Mouse (Mus musculus): ENCODE measurements around the gene Aup1. TPM values are rescaled to one million over a fixed set of nuclear protein-coding genes. Genes with fewer than 3 reads are reported as not detected.

The Aup1 gene
- polyA plus RNA-seq, 1 experiment from 2014 or later: 182 TPM

DNA sequence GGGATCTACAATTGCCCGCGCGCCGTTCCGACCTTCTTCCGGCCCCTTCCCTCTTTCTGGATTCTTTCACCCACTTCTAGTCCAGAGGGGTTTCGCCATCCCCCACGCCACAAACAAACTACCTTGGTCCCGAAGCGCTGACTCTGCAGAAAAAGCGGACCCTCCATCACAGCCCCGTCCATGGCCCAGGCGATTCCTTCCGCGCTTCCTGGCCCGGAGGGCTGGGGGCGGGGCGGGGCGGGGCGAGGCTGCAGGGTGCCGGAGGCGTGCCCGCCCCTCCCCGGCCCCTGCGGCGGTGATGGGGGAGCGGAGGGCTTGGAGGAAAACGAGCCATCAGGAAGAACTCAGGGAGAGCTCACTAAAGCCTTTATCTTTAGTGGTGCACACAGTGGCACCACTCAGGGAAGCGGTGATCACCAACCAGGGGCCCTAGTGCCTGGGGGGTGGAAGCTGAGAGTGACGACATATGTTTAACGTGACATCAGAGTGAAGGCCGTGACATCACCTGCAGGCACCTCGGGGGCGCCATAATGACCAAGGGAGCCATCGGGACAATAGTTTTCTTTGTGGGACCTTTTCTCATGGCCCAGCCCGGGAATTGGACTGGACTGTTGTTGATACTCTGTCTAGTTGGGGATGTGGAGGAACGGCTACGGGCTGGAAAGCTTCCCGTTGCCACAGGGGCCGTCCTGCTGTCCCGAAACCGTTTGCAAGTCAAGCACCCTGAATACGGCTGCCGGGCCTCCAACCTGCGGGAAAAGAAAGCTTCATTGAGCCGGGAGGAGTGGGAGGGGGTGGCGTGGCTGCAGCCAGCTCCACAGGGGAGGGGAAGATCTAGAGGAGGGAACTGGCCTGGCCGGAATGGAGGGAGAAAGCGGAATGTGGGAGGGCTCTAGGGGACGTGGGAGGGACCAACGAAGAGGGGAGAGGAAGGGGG lies 20.8 kb upstream of the Aup1 start, which contains the start of the genes Dok1 and Loxl3:
TSS of gene Dok1 (minus strand) at position 223 of the 937 bp plus-strand sequence.
TSS of gene Loxl3 (plus strand) at position 925 of the 937 bp plus-strand sequence.
- peaks cover 25% of the 10 kb centered on the region for H3K4me1 ChIP-seq
- H3K36me3 ChIP-seq (replicated peaks): no peaks in the 10 kb centered on the region
- H3K9ac ChIP-seq: peak within 1 kb of the TSS; percentile 28
- peak; percentile 59 for ATAC-seq (replicated peaks)
- peak within 1 kb of the TSS; percentile 80 for H3K4me2 ChIP-seq
- no peaks in the 10 kb centered on the region for H3K9me3 ChIP-seq
- peaks cover 41% of the 10 kb centered on the region for H3K27me3 ChIP-seq (replicated peaks)
- 1% methylated on average over 51 of the region's 51 CpGs for whole genome bisulfite sequencing
- peak within 1 kb of the TSS; percentile 42 for H3K4me3 ChIP-seq
- peak within 1 kb of the TSS; percentile 64 for H3K27ac ChIP-seq

DNA sequence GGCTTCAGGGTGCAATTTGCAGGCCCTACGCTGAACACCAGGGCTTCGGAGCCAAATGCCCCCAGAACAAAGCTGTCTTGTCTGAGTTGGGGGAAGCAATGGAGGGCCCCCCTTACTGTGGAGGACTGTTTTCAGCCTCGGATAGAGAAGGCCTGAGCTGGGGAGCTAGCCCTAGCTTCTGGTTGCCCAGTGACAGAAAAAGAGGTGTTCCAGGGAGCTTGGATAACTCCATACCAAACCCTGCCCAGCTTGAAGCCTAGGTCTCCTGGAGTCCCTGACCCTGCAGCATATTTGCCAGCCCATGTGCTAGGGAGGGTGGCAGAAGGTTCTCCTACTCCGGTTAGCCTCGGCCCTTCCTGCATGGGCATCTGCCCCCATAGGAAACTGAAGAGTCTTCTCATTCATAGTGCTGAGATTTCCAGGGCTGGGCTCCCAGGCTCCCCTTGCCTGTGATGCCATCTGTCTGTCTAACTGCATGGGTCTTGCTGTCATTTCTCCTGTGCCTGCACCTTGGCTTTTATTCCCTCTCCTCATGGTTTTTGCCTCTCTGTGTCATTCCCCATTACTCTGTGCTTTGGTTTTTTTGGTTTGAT lies 19.8 kb upstream of the Aup1 start:
- 17% methylated on average over 5 of the region's 5 CpGs for WGBS
- peaks cover 28% of the 10 kb centered on the region for H3K4me1 ChIP-seq
- peak overlapping the region; percentile 42 for H3K4me3 ChIP-seq
- H3K27me3 ChIP-seq (replicated peaks): peaks cover 34% of the 10 kb centered on the region
- H3K36me3 ChIP-seq (replicated peaks): no peaks in the 10 kb centered on the region
- ATAC-seq (replicated peaks): no peak
- H3K27ac ChIP-seq: no peak overlapping the region
- peak overlapping the region; percentile 80 for H3K4me2 ChIP-seq
- 0 out of 2 replicates have a peak overlapping the region, but pooled peaks have one; percentile 28 for H3K9ac ChIP-seq
- no peaks in the 10 kb centered on the region for H3K9me3 ChIP-seq

DNA sequence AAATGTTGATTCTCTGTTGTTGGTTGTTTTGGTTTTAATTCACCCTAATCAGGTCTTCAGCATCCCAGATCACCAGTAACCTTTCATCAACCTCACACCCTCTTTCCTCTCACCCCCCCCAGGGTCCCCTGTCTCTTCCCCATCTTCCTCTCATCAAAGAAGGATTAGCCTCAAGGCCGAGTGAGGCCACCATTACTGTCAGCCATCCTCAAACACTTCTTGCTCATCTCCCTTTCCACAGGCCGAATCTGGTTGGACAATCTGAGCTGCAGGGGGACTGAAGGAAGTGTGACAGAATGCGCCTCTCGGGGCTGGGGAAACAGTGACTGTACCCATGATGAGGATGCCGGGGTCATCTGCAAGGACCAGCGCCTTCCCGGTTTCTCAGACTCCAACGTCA lies 17.1 kb upstream of the Aup1 start:
- Histone ChIP-seq H3K4me3 (no peak overlapping the region), H3K36me3 (replicated peaks) (no peaks in the 10 kb centered on the region), H3K9me3 (no peaks in the 10 kb centered on the region), H3K27me3 (replicated peaks) (peaks cover 20% of the 10 kb centered on the region), H3K4me2 (no peak overlapping the region), H3K4me1 (peaks cover 26% of the 10 kb centered on the region), H3K27ac (no peak overlapping the region), H3K9ac (no peak overlapping the region)
- no peak for ATAC-seq (replicated peaks)
- 82% methylated on average over 8 of the region's 8 CpGs for WGBS

DNA sequence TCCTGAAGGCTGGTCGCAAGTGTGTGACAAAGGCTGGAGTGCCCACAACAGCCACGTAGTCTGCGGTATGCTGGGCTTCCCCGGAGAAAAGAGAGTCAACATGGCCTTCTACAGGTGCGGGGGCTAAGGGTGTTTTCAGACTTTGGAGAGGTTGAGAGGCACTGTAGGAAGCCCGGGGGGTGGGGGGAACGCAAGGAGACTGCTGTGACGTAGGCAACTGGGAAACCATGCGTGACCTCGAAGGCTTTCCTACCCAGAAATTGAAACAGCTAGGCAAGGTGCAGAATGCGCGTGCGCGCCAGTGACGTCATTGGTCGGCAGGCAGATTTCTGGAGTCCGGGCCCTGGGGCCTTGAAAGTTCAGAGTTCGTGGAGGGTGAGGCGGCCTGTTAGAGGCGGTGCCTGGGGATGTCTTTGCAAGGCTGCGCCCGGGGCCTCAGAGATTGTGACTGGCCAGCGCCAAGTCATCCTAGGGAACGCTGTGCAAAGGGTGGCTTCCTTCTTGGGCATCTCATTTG lies 15.8 kb upstream of the Aup1 start:
- H3K9ac ChIP-seq: no peak overlapping the region
- peaks cover 7% of the 10 kb centered on the region for H3K27me3 ChIP-seq (replicated peaks)
- no peaks in the 10 kb centered on the region for H3K36me3 ChIP-seq (replicated peaks)
- peaks cover 13% of the 10 kb centered on the region for H3K4me1 ChIP-seq
- no peak overlapping the region for H3K27ac ChIP-seq
- no peaks in the 10 kb centered on the region for H3K9me3 ChIP-seq
- peak; percentile 60 for ATAC-seq (replicated peaks)
- peak overlapping the region; percentile 35 for H3K4me3 ChIP-seq
- H3K4me2 ChIP-seq: peak overlapping the region; percentile 69
- 11% methylated on average over 24 of the region's 24 CpGs for WGBS

DNA sequence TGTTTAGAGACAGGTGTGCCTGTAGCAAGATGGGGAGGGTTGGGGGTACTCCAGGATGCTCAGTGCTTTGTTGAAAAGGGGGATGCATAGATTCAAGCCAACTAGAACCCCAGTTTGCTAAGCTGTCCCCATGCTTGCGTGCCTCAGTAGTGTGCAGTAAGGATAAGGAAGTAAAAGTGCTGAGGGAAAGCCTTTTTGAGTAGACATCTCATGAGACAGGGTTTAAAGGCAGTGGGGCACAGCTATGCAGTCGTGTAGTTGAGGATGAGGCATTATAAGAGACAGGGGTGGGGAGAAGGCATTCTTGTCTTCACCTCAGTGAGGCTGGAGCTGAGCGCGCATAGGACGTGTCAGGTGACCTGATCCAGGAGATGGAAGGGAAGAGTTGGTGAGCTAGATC lies 13.7 kb upstream of the Aup1 start:
- H3K36me3 ChIP-seq (replicated peaks): no peaks in the 10 kb centered on the region
- H3K4me2 ChIP-seq: no peak overlapping the region
- no peak overlapping the region for H3K9ac ChIP-seq
- H3K4me1 ChIP-seq: peaks cover 8% of the 10 kb centered on the region
- no peaks in the 10 kb centered on the region; the same call in 1 of the 2 replicates for H3K27me3 ChIP-seq (replicated peaks)
- H3K27ac ChIP-seq: no peak overlapping the region
- H3K9me3 ChIP-seq: no peaks in the 10 kb centered on the region
- no peak for ATAC-seq (replicated peaks)
- no peak overlapping the region for H3K4me3 ChIP-seq
- 79% methylated on average over 5 of the region's 5 CpGs for WGBS

DNA sequence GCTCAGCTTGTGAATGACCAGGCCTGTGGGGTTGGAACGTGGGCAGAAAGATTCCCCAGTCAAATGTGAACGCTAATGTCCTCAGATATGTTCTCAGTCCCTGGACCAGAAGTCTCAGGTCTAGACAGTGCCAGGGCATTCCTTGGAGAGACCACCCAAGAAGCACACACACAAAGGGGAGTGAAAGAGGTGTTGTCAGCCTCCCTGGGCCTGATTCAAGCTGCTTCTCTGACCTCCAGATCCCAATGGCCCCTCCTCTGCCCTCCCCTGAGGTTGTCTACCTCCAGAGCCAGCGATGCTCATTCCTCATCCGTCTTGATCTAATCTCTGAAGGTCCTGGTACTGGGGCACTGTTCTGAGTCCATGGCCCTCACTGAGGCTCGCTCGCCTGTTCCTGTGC lies 10.8 kb upstream of the Aup1 start:
- Histone ChIP-seq H3K27ac (no peak overlapping the region), H3K4me1 (peaks cover 3% of the 10 kb centered on the region), H3K27me3 (replicated peaks) (no peaks in the 10 kb centered on the region), H3K9me3 (no peaks in the 10 kb centered on the region), H3K9ac (no peak overlapping the region), H3K4me3 (no peak overlapping the region), H3K36me3 (replicated peaks) (no peaks in the 10 kb centered on the region), H3K4me2 (no peak overlapping the region)
- no peak for ATAC-seq (replicated peaks)
- WGBS: 58% methylated on average over 6 of the region's 6 CpGs

DNA sequence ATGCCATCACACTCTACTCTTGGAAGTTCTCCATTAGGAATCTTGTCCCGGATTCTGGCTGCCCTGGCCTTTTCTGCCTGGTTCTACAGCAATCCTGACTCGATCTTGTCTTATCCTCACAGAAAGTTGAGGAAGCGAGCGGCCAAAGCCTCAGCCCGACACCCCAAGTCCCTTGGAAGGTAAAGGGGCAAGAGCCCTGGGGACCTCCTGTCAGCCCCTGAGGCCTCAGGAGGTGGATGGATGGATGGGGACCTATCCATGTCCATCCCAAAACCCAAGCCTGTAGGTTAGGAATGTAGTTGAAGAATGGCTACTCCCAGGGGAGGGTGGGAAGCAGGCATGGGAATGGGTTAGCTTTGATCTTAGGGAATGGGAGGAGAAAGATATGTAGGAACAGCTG lies 10.3 kb upstream of the Aup1 start:
- H3K27me3 ChIP-seq (replicated peaks): no peaks in the 10 kb centered on the region
- 91% methylated on average over 5 of the region's 5 CpGs for WGBS
- H3K4me3 ChIP-seq: no peak overlapping the region
- no peak overlapping the region for H3K27ac ChIP-seq
- H3K9me3 ChIP-seq: no peaks in the 10 kb centered on the region
- no peak overlapping the region for H3K4me2 ChIP-seq
- no peak overlapping the region for H3K9ac ChIP-seq
- no peaks in the 10 kb centered on the region for H3K36me3 ChIP-seq (replicated peaks)
- H3K4me1 ChIP-seq: no peaks in the 10 kb centered on the region
- no peak for ATAC-seq (replicated peaks)

DNA sequence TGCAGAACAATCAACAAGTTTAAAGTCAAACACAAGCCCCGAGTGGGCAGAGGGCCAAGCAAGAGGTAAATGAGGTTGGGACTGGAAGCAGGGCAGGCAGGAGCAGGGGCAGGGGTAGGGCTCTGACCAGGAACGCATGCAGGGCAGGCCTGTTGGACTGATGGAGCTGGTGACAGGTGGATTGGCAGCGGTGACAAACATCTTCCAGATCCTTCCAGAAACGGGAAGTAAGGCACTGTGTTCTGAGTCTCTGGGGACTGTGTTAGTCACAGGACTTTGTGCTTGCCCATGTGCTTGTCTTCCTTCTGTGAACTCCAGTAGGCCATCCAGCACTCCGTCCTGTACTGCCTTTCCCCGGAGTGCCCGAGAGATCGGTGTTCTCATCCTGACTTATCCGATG lies 9.6 kb upstream of the Aup1 start:
- no peak for ATAC-seq (replicated peaks)
- no peak overlapping the region for H3K4me3 ChIP-seq
- H3K27me3 ChIP-seq (replicated peaks): no peaks in the 10 kb centered on the region
- no peak overlapping the region for H3K4me2 ChIP-seq
- no peaks in the 10 kb centered on the region for H3K36me3 ChIP-seq (replicated peaks)
- H3K27ac ChIP-seq: no peak overlapping the region
- H3K4me1 ChIP-seq: no peaks in the 10 kb centered on the region
- no peak overlapping the region for H3K9ac ChIP-seq
- 83% methylated on average over 9 of the region's 9 CpGs for WGBS
- no peaks in the 10 kb centered on the region for H3K9me3 ChIP-seq

DNA sequence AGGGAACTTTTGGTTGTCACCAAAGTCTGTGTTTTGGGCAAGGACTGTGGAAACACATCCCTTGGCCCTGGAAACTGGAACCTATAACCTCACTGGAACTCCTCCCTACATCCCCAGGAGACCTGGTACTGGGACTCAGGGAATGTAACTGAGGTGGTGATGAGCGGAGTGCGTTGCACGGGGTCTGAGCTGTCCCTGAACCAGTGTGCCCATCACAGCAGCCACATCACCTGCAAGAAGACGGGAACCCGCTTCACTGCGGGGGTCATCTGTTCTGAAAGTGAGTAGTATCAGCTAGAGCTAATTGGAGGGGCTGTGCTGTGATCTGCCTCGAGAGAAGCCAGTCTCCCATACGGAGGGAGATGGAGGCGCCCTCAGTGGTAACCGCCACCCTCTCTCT lies 5.0 kb upstream of the Aup1 start:
- no peak overlapping the region for H3K27ac ChIP-seq
- 75% methylated on average over 10 of the region's 10 CpGs for WGBS
- H3K36me3 ChIP-seq (replicated peaks): no peaks in the 10 kb centered on the region
- H3K4me2 ChIP-seq: no peak overlapping the region
- no peak for ATAC-seq (replicated peaks)
- no peaks in the 10 kb centered on the region for H3K9me3 ChIP-seq
- H3K9ac ChIP-seq: no peak overlapping the region
- no peak overlapping the region for H3K4me3 ChIP-seq
- no peaks in the 10 kb centered on the region for H3K27me3 ChIP-seq (replicated peaks)
- H3K4me1 ChIP-seq: peaks cover 14% of the 10 kb centered on the region

DNA sequence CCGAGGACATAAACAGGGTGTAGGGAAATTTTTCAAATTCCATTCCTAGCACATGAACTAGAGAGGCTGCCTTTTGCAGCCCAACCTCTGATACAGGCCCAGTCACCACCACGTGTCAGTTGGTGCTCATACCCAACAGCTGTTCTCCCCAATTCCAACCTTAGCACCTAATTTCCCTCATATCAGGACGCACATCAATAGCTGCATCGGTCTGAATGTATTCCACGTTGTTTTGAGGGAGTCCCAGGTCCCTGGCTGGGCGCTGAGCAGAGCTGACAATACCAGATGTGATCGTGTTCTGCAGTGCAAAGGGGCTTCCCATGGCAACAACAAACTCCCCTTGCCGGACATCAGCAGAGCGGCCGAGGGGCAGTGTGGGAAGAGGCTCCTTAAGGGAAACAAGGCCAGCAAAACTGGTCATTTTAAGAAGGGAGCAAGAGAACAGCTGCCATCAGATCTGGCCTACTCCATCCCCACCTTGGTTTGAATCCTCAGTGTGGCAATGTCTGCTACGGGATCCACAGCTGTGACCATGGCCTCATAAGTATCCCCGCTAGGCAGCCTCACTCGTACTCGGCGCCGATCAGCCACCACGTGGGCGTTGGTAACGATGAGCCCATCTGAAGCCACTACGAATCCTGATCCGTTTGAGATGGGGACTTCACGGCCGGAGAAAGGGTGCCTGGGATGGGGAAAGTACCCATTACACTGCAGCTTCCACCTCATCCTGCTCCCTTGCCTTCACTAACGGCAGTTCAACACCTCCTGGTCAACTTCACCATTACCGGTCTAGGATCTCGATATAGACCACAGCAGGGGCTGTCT lies 973 bp upstream of the Aup1 start:
- H3K4me1 ChIP-seq: peaks cover 32% of the 10 kb centered on the region
- H3K9ac ChIP-seq: peak overlapping the region; percentile 78
- peak; percentile 5 for ATAC-seq (replicated peaks)
- H3K36me3 ChIP-seq (replicated peaks): peaks cover 4% of the 10 kb centered on the region; the same call in 1 of the 2 replicates
- H3K27me3 ChIP-seq (replicated peaks): no peaks in the 10 kb centered on the region
- peak overlapping the region; percentile 53 for H3K4me3 ChIP-seq
- peak overlapping the region; percentile 82 for H3K4me2 ChIP-seq
- peak overlapping the region; percentile 84 for H3K27ac ChIP-seq
- H3K9me3 ChIP-seq: no peaks in the 10 kb centered on the region
- WGBS: 2% methylated on average over 26 of the region's 26 CpGs

DNA sequence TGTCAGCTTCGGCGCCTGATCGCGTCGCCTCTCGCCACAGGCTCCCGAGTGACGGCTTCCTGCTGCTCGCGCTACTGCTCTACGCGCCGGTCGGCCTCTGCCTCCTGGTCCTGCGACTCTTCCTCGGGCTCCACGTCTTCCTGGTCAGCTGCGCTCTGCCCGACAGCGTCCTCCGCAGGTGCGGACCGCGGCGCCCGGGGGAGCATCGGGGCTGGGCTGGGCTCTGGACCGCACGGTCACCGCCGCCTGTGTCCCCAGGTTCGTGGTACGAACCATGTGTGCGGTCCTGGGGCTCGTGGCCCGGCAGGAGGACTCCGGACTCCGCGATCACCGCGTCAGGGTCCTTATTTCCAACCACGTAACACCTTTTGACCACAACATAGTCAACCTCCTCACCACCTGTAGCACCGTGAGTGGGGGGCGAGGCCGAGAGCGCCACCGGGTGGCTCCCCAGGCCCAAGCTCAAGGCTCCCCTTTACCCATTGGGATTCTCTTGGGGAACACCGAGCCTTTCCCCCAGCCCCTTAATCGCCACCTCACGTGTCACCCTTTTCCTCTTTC lies 630 bp downstream of the Aup1 start, which contains the start of gene Htra2:
TSS of gene Htra2 (minus strand) at position 403 of the 561 bp plus-strand sequence.
- peak; percentile 62 for ATAC-seq (replicated peaks)
- peak within 1 kb of the TSS; percentile 78 for H3K9ac ChIP-seq
- H3K4me2 ChIP-seq: peak within 1 kb of the TSS; percentile 82
- no peaks in the 10 kb centered on the region; the same call in 1 of the 2 replicates for H3K27me3 ChIP-seq (replicated peaks)
- peaks cover 32% of the 10 kb centered on the region for H3K4me1 ChIP-seq
- WGBS: under 1% methylated on average over 50 of the region's 50 CpGs
- H3K9me3 ChIP-seq: no peaks in the 10 kb centered on the region
- H3K4me3 ChIP-seq: peak within 1 kb of the TSS; percentile 53
- peaks cover 4% of the 10 kb centered on the region; the same call in 1 of the 2 replicates for H3K36me3 ChIP-seq (replicated peaks)
- H3K27ac ChIP-seq: peak within 1 kb of the TSS; percentile 84
